Mouse (Mus musculus): ENCODE measurements at regions not wholly inside any gene's neighbourhood (a gene's known extent, or its start where the extent isn't known, plus 50 kb on each side); places are given as distances from the start of the nearest gene placed in this dataset.

DNA sequence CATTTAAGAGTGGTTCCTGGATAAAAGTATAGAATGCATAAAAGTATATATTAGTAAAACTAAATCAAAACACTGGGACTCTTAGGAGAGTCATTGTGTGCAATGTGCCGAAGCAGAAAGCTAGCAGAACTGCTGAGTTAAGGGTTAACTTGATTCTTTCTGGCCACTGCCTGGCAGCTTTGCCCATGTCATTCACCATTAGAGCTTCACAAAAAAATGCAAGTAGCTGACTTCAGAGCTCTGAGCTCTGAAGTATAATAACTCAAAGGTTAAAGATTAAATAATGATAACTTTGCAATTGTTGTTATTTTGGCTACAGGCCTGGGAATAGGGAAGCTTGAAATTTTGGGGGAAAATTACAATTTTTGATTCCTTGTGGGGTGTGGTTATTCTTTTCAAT, 89.8 kb upstream of the Slc7a12 start:
- no peak for TF ChIP-seq CTCF (conservative IDR thresholded peaks at IDR 0.05; ENCODE audit: low read length)
- no peak for TF ChIP-seq POU5F1 (IDR thresholded peaks at IDR 0.05; ENCODE audit: borderline replicate concordance, low read length)
- TF ChIP-seq NANOG (IDR thresholded peaks at IDR 0.05; ENCODE audit: borderline replicate concordance, low read length), result no peak
